Mouse (Mus musculus) spleen, postnatal 10 days (tissue): ENCODE data around the gene Tle6.

Experiments used
- DNase-seq, 2 experiments: peaks; one replicate each; pipeline ENCODE4 v3.0.0; 2021 to 2022; ENCODE audit warnings: low spot score in 2 of 2

Tle6 gene

DNA sequence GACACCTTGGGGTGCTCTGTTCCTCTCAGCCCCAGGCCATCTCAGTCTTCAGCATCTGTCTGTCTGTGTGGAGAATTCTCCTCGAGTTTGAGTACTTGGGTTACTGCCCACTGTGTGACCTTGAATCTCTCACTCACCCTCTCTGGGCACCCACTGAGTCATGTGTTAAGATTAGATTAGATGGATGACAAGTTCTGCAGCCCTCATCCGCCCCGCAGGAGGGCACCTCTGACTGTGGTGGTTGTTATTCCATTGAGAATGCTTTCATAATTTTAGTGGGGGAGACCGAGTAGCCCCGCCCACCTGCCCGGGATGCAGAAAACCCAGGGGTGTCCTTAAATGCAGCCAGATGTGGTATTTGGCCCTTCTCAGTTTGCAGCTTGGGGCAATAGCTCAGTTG, 37.4 kb downstream of the Tle6 start:
- no peak for DNase-seq

DNA sequence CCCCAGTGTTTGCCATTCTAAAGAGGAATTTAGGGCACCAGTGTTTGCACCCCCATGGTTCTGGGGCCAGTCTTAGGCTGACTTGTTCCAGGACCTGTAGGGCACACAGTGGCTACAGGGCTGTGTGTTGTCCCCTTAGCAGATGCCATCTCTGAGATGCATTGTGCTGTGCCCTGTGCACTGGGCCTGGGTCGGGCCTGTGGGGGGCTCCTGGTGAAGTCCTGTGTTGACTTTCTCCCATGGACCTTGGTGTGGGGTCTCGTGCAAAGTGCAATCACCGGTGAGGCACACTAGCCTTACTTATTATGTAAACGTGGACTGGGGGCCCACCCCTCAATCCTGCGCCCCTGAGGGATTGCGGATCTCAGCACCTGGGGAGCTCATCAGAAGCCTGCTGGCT, 38.5 kb downstream of the Tle6 start:
- no peak for DNase-seq

GRCm38 (mm10) chr10:81560719-81561459, 40.0 kb downstream of the Tle6 start:
- DNase-seq, result peak; percentile 50 to 76

DNA sequence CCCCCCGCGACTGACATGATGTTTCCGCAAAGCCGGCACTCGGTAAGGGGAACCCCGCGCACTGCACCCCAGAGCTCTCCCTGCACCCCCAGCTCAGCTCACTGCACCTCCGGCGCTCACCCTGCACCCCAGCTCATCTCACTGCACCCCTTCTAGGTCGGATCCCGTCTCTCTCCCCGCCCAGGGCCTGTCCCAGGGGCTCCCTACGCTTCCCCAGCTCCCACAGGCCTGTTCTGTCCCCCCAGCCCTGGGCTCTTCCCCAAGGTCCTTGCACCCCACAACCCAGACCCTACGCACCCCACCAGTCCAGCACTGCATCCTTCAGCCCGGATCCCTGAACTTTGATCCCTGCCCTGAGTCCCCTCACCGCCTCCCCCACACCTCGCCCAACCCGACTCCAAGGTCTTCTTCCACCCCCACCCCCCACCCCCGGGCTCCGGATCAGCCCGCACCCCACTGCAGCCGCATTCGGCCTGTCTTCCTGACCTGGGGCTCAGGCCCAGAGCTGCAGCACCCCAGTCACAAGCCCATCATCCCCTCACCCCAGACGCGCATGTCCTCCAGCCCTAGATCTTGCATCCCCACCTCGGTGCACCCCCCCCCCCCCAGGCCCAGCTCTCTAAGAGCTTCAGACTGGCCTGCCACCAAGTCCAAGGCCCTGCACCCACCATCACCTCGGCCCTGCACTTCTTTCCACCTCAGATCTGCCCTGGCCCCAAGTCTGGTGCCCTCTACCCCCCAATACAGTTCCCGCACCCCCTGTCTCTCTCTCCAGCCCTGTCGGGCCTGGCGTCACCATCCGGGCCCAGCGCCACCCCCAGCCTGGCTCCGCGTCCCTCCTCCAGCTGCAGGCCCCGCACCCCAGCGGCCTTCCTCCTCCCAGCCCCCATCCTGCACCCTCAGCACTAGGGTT, 41.0 kb downstream of the Tle6 start:
- DNase-seq, result peak; percentile 71 to 75

GRCm38 (mm10) chr10:81559163-81559626, 41.7 kb downstream of the Tle6 start, which contains the start of gene Aes:
TSS of gene Aes (plus strand) at chr10:81559488.
- peak; percentile 68 to 81 for DNase-seq

DNA sequence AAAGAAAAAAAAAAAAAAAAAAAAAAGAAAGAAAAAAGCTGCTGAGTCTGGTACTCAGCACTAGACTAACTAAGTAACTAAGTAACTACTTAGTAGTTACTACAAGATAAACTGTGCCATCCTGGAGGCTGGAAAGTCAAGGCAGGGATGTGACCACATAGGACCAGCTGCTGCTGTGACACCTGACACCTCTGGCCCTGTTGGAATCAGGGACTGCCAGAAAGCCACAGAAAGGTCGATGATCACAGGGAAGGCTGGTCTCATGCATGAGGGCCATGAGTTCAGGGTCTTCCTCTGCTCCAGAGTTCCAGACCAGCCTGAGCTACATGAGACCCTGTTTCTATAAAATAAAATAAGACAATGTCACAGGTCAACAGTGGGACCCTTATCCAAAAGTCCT, 43.4 kb downstream of the Tle6 start:
- no peak for DNase-seq

- DNase-seq, result peak in 1 of 2 experiments; percentile 54
Measured at GRCm38 (mm10) chr10:81556282-81556681, 44.6 kb downstream of the Tle6 start.

DNA sequence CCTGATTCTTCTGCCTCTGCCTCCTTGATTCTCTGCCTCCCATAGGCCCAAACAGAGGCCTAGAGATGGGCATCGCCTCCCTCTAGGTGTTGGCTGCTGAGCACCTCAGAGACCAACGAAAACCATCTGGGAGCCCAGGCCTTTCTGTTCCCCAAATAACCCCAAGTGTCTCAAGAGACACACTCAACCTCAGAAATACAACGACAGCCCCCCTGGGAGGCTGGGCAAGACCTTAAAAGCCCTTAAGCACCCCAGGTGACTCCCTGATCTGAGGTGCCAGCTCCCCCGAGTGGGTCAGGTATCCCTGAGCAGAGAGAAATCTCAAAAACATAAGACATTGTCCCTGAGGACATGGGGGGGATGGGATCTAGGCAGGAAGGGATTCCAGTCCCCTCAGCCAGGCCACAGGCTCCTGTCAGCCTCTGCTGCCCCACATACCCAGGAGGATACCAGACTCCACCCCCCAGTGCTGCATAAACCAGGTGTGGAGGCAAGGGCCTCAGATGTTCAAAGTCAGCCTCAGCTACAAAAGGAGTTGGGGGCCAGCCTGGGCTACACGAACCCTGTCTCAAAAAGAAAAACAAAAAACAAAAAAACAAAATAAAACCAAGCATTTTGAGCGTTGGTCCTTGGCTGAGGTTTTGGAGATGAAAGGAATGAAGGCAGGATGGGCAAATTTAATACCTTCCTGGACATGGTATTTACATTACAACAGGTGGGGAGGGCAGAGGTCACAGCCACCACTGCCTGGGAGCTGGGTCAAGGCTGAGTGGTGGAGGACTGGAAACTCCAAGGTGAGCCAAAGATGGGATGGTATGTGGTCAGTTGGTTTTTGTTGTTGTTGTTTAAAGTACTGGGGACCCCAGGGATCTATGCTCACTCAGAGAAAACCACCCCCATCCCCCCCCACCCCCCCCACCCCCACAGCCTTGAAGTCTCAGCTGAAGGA, 46.8 kb downstream of the Tle6 start:
- DNase-seq, result peak in 1 of 2 experiments; percentile 48

DNA sequence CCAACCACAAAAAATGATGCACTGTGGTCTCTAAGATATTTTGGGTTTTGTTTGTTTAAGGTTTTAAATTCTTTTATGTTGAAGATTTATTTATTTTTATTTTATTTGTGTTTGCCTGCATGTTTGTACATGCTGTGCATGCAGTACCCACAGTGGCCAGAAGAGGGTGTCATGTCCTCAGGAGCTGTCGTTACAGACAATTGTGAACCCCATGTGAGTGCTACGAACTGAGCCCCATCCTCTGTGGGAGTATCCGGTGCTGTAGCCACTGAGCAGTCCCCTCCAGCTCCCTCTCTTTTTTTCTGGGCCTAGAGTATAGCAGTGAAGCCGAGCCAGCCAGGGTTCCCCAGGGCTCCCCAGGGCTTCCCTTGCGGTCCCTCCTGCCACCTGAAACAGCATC, 47.6 kb downstream of the Tle6 start:
- DNase-seq, result peak in 1 of 2 experiments; percentile 75

- peak; percentile 68 to 86 for DNase-seq
Measured at GRCm38 (mm10) chr10:81551597-81552102, 49.2 kb downstream of the Tle6 start.

GRCm38 (mm10) chr10:81550257-81550656, 50.6 kb downstream of the Tle6 start:
- peak; percentile 73 to 88 for DNase-seq

GRCm38 (mm10) chr10:81548944-81549343, 51.9 kb downstream of the Tle6 start:
- DNase-seq, result no peak

DNA sequence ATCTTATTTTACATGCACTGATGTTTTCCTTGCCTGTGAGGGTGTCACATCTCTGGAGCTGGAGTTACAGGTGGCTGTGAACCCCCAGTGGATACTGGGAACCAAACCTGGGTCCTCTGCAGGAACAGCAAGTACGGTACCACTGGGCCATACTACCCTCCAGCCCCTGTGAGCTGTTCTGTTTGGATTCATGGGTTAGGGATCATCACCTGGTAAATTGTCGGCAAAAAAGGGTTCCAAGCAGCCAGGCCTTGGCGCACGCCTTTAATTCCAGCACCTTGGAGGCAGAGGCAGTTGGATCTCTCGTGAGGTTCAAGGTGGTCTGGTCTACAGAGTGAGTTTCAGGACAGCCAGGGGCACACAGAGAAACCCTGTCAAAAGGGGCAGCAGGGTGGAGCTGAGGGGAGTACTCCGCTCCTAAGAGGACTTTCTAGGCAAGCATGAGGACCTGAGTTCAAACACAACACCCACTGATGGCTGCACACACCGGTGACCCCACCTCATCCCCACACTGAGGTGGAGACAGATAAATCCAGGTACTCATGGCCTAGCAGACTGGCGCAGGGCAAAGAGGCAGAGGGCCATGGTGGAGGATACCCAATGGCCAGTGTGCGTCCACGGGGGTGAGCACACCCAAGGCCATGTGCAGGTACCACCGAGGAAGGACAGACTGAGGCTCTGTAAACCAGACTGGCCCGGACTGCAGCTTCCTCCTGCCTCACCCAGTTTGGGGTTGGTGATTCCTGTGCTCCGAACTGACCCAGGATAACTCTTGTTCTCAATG, 53.9 kb downstream of the Tle6 start:
- DNase-seq, result no peak

DNA sequence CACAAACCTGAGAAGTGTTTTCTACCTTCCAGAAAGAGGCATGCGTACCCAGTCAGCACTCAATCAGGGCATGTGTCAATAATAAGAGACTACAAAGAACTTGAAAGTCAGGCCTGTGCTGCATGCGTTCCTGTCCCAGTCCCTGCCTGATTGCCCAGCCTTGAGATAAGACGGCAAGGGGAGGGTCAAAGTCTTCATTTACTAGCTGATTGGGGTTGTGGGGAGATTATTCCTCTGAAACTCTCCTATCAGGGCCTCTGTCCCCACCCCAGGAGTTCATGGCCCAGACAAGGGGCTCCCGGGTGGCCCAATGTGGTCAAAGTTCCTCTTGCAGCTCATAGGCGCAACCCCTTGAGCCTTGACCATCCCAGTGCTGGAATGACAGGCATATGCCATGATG, 54.5 kb downstream of the Tle6 start:
- DNase-seq, result no peak

GRCm38 (mm10) chr10:81545161-81545747, 55.6 kb downstream of the Tle6 start, which contains the start of gene Gna11:
TSS of gene Gna11 (minus strand) at chr10:81545190.
- peak; percentile 99 to 100 for DNase-seq

- peak in 1 of 2 experiments; percentile 42 for DNase-seq
Measured at GRCm38 (mm10) chr10:81544296-81545160, 56.3 kb downstream of the Tle6 start.

DNA sequence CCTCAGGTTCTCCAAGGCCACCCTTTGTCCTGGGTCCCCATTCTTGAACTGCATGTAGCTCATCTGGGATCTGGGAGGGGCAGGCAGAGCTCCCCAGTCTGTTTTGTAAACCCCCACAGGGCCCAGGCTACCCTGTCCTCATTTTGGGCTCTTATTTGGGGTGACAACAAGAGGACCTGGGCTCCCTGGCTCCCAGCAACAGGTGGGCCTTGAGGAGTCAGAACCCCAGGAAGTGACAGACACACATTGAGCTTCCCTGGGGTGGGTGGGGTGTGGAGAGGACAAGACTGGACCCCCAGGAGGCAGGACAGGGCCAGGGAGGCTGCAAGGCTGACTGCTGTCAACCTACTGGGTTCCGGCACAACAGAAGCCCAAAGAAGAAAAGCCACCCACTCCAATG, 57.2 kb downstream of the Tle6 start:
- DNase-seq, result no peak

DNA sequence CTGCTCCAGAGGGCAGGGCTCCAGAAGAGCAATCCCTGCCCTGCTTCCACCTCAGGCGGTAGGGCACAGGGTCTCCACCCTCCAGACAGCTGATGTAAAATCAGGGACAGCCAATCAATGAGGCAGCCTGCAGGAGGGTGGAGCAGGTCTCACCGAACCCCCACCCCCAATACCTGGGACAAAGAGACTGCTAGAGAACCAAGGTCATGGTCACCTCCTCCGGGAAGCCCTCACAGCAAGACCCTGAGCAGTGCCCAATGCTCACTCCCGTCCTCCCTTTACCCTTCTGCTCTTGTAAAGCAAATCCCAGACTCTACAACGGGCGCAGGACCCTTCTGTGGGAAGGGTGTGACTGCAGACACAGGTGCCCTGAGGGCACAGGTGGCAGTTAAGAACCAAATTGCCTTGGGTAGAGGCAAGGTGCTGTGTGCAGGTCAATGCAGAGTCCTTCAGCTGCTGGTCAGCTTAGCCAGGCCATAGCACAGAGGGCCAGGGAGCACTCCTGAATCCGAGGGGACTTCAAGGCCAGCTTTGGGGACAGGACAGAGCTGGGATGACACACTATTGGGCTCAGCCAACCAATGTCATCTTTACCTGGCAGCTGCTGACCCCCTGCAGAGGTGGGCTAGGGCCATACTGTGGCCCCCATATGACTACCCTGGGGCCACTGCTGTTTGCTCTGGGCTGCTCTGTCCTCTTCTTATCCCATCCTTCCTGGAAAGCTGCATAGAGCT, 58.0 kb downstream of the Tle6 start:
- DNase-seq, result no peak
